Mouse (Mus musculus): ENCODE data around the gene Cnnm2.

DNA sequence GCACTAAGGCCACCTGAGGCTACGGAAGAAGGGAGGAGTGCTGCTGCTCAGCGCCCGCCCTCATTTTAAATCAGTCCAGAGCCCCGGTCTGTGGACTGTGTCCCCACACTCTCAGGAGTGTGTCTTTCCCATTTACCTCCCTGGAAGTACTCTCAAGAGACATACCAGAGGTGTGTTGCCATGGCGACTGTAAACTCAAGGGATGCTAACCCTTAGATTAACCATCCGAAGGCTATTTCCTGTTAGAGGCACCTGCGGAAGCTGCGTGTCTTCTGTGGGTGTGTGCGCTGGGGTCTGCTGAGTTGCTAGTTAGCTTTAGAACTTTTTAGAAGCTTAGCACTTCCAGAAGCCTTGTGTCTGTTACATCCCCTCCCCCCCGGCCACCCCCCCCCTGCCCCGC lies 107.7 kb downstream of the Cnnm2 start:
- no peak for TF ChIP-seq CTCF (IDR thresholded peaks at IDR 0.05; ENCODE audit: low read depth, low read length)
- TF ChIP-seq GATA1 (IDR thresholded peaks at IDR 0.05; ENCODE audit: borderline replicate concordance, low read length) = no peak
- TF ChIP-seq POLR2AphosphoS5 (IDR thresholded peaks at IDR 0.05; ENCODE audit: insufficient replicate concordance, low read depth, low read length) = no peak
- TF ChIP-seq TAL1 (conservative IDR thresholded peaks at IDR 0.05; ENCODE audit: low read depth, low read length) = no peak
